Mouse (Mus musculus): ENCODE results near the gene Tmem119.

Tmem119 gene

GRCm38 (mm10) chr5:113800280-113800679 lies at the start of gene Tmem119:
TSS of gene Tmem119 (minus strand) at chr5:113800516.
- no peak for DNase-seq (ENCODE audit: low spot score in 2 of 2)

GRCm38 (mm10) chr5:113847636-113848035 lies 47.3 kb upstream of the Tmem119 start:
- no peak for DNase-seq (ENCODE audit: low spot score in 2 of 2)

GRCm38 (mm10) chr5:113846656-113847055 lies 46.3 kb upstream of the Tmem119 start:
- DNase-seq (ENCODE audit: low spot score in 2 of 2) = peak; percentile 57 to 74

- DNase-seq (ENCODE audit: low spot score in 2 of 2) = no peak
Observed at GRCm38 (mm10) chr5:113845627-113846026, 45.3 kb upstream of the Tmem119 start.

- peak; percentile 73 to 90 for DNase-seq (ENCODE audit: low spot score in 2 of 2)
Observed at GRCm38 (mm10) chr5:113844721-113845120, 44.4 kb upstream of the Tmem119 start.

- DNase-seq (ENCODE audit: low spot score in 2 of 2) = no peak
Observed at GRCm38 (mm10) chr5:113844106-113844505, 43.8 kb upstream of the Tmem119 start.

GRCm38 (mm10) chr5:113842906-113843305 lies 42.6 kb upstream of the Tmem119 start:
- DNase-seq (ENCODE audit: low spot score in 2 of 2) = no peak

- no peak for DNase-seq (ENCODE audit: low spot score in 2 of 2)
Observed at GRCm38 (mm10) chr5:113842244-113842643, 41.9 kb upstream of the Tmem119 start.

GRCm38 (mm10) chr5:113841243-113842225 lies 41.2 kb upstream of the Tmem119 start:
- no peak for DNase-seq (ENCODE audit: low spot score in 2 of 2)

GRCm38 (mm10) chr5:113840443-113840842 lies 40.1 kb upstream of the Tmem119 start:
- DNase-seq (ENCODE audit: low spot score in 2 of 2) = no peak

GRCm38 (mm10) chr5:113836961-113837360 lies 36.6 kb upstream of the Tmem119 start:
- DNase-seq (ENCODE audit: low spot score in 2 of 2) = no peak

GRCm38 (mm10) chr5:113833316-113833947 lies 33.1 kb upstream of the Tmem119 start:
- no peak for DNase-seq (ENCODE audit: low spot score in 2 of 2)

- peak in 1 of 2 experiments; percentile 58 for DNase-seq (ENCODE audit: low spot score in 2 of 2)
Observed at GRCm38 (mm10) chr5:113832490-113832901, 32.2 kb upstream of the Tmem119 start, which contains the start of gene Selplg. TSS of gene Selplg (minus strand) at chr5:113832644.

- DNase-seq (ENCODE audit: low spot score in 2 of 2) = peak in 1 of 2 experiments; percentile 14
Observed at GRCm38 (mm10) chr5:113831741-113832140, 31.4 kb upstream of the Tmem119 start.

- DNase-seq (ENCODE audit: low spot score in 2 of 2) = peak in 1 of 2 experiments; percentile 17
Observed at GRCm38 (mm10) chr5:113830796-113831195, 30.5 kb upstream of the Tmem119 start.

- peak; percentile 66 to 90 for DNase-seq (ENCODE audit: low spot score in 2 of 2)
Observed at GRCm38 (mm10) chr5:113830292-113830643, 30.0 kb upstream of the Tmem119 start.

- DNase-seq (ENCODE audit: low spot score in 2 of 2) = peak in 1 of 2 experiments; percentile 17
Observed at GRCm38 (mm10) chr5:113829566-113830291, 29.4 kb upstream of the Tmem119 start.

GRCm38 (mm10) chr5:113828481-113828880 lies 28.2 kb upstream of the Tmem119 start:
- peak in 1 of 2 experiments; percentile 36 for DNase-seq (ENCODE audit: low spot score in 2 of 2)

GRCm38 (mm10) chr5:113827991-113828411 lies 27.7 kb upstream of the Tmem119 start:
- DNase-seq (ENCODE audit: low spot score in 2 of 2) = peak in 1 of 2 experiments; percentile 23

GRCm38 (mm10) chr5:113826619-113827018 lies 26.3 kb upstream of the Tmem119 start:
- DNase-seq (ENCODE audit: low spot score in 2 of 2) = no peak

- no peak for DNase-seq (ENCODE audit: low spot score in 2 of 2)
Observed at GRCm38 (mm10) chr5:113825558-113825957, 25.2 kb upstream of the Tmem119 start.

GRCm38 (mm10) chr5:113824228-113824627 lies 23.9 kb upstream of the Tmem119 start:
- no peak for DNase-seq (ENCODE audit: low spot score in 2 of 2)

Measured in spleen, postnatal 10 days (tissue).